Comparison of ENCODE assay signal across 21 mouse cellular contexts in the genomic region with DNA sequence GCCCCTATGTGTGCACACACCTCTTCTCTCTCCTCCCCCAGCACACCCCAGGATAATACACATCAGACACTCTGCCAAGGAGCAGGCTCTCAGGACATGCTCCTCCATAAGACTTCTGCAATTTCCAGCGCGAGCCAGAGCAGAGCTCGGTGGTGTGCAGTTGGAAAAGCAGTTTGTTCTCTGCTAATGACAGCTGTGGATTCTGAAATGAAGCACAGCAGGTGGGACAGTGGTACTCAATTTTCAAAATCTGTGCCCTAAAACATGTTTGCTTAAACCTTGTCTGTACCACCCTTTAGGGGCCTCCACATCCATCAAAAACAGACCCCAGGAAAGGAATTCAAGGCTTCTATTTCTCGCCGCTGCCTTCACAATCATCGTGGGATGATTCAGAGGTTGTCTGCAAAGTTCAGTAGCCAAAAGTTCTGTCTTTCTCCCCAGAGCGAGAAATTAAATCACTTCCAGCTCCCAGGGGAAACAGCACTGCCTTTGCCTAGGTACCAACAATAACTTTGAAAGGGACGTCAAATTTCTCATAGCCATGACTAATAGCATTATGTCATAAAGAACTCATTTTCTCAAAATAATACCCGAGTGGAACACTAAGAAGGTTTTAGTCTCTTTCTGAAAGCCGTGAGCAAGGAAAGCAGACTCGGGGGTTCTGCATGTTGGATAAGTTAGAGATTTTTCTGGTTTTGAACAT.
A peak's percentile ranks its signal among the peaks of the same experiment; 100 is the strongest.
DNase-seq lines count a peak whose midpoint lies in the region; ATAC-seq and TF ChIP-seq lines count a peak whose summit lies in the region.
"Had no signal": no experiment of that assay in that cellular context is flagged by ENCODE, and none has a peak within 500 bp of the region (broad histone marks: within the 10 kb centered on the region; RNA-seq: fewer than 3 reads in every experiment).

No protein-coding gene starts in this region.

- H3K4me1 ChIP-seq in hindbrain, embryonic 16.5 days (ENCODE audit: control insufficient read depth, insufficient read depth, low read depth, low read length): peaks cover 9% of the 10 kb centered on the region; the same call in 1 of the 2 replicates
- no peaks in the 10 kb centered on the region for H3K4me1 ChIP-seq in hindbrain, embryonic 11.5 days (replicated peaks; ENCODE audit: control insufficient read depth, insufficient read depth, low read length)
- no peaks in the 10 kb centered on the region for H3K4me1 ChIP-seq in neural tube, embryonic 11.5 days (ENCODE audit: control insufficient read depth, insufficient read depth, low read length)
- H3K4me1 ChIP-seq in neural tube, embryonic 15.5 days: 0 out of 2 replicates have a peak, but pooled peaks cover 2% of the 10 kb centered on the region
- H3K4me1 ChIP-seq in limb, embryonic 14.5 days (ENCODE audit: control insufficient read depth, insufficient read depth, low read length): peaks cover 12% of the 10 kb centered on the region; the same call in 1 of the 2 replicates

- peak; percentile 37; the same call in 1 of the 2 replicates for ATAC-seq in hindbrain, embryonic 16.5 days
- ATAC-seq in hindbrain, embryonic 11.5 days (ENCODE audit: low FRiP score): no peak
- ATAC-seq in neural tube, embryonic 11.5 days (ENCODE audit: insufficient read depth, low FRiP score, low TSS enrichment): no peak
- ATAC-seq in neural tube, embryonic 15.5 days (ENCODE audit: low FRiP score): no peak
- ATAC-seq in limb, embryonic 14.5 days (ENCODE audit: low FRiP score, low read depth): 0 out of 2 replicates have a peak, but pooled peaks have one; percentile 65
- ATAC-seq: forebrain, embryonic 16.5 days; intestine, embryonic 16.5 days; lung, postnatal 0 days had no signal

- H3K4me3 ChIP-seq in hindbrain, embryonic 16.5 days (ENCODE audit: low read length): no peak overlapping the region
- no peak overlapping the region for H3K4me3 ChIP-seq in hindbrain, embryonic 11.5 days (ENCODE audit: low read depth, low read length)
- no peak overlapping the region for H3K4me3 ChIP-seq in neural tube, embryonic 11.5 days (ENCODE audit: low read depth, low read length)
- no peak overlapping the region for H3K4me3 ChIP-seq in neural tube, embryonic 15.5 days (replicated peaks)
- H3K4me3 ChIP-seq in limb, embryonic 14.5 days (replicated peaks; ENCODE audit: low read length): no peak overlapping the region
- H3K4me3 ChIP-seq: gastrocnemius, adult 2 months; hindbrain, embryonic 13.5 days; limb, embryonic 15.5 days had no signal

- 45% methylated on average over 11 of the region's 11 CpGs for WGBS in hindbrain, embryonic 16.5 days
- 56% methylated on average over 11 of the region's 11 CpGs for WGBS in hindbrain, embryonic 11.5 days
- 65% methylated on average over 11 of the region's 11 CpGs for WGBS in neural tube, embryonic 11.5 days
- WGBS in neural tube, embryonic 15.5 days: 59% methylated on average over 11 of the region's 11 CpGs
- 41% methylated on average over 11 of the region's 11 CpGs for WGBS in limb, embryonic 14.5 days

- H3K9me3 ChIP-seq in hindbrain, embryonic 16.5 days (ENCODE audit: control insufficient read depth, low read length): no peaks in the 10 kb centered on the region
- H3K9me3 ChIP-seq in hindbrain, embryonic 11.5 days (ENCODE audit: control insufficient read depth, low read length): no peaks in the 10 kb centered on the region
- H3K9me3 ChIP-seq in neural tube, embryonic 11.5 days (ENCODE audit: control insufficient read depth, low read length): no peaks in the 10 kb centered on the region
- H3K9me3 ChIP-seq in neural tube, embryonic 15.5 days (replicated peaks): no peaks in the 10 kb centered on the region
- H3K9me3 ChIP-seq in limb, embryonic 14.5 days (ENCODE audit: control insufficient read depth, low read length): no peaks in the 10 kb centered on the region
- H3K9me3 ChIP-seq: hindbrain, embryonic 13.5 days; limb, embryonic 15.5 days had no signal

- no peak for TF ChIP-seq POLR2A in limb, embryonic 14.5 days (IDR thresholded peaks at IDR 0.05; ENCODE audit: borderline replicate concordance, extremely low read depth, insufficient read depth, insufficient read length)

- H3K27me3 ChIP-seq in hindbrain, embryonic 16.5 days (replicated peaks; ENCODE audit: control insufficient read depth, insufficient read depth, low read length): no peaks in the 10 kb centered on the region
- no peaks in the 10 kb centered on the region for H3K27me3 ChIP-seq in hindbrain, embryonic 11.5 days (ENCODE audit: control insufficient read depth, insufficient read depth, low read length)
- H3K27me3 ChIP-seq in neural tube, embryonic 11.5 days (ENCODE audit: control insufficient read depth, insufficient read depth, low read length): no peaks in the 10 kb centered on the region
- no peaks in the 10 kb centered on the region for H3K27me3 ChIP-seq in neural tube, embryonic 15.5 days (replicated peaks)
- no peaks in the 10 kb centered on the region for H3K27me3 ChIP-seq in limb, embryonic 14.5 days (ENCODE audit: control insufficient read depth, insufficient read depth, low read length)
- H3K27me3 ChIP-seq: hindbrain, embryonic 13.5 days; limb, embryonic 15.5 days had no signal

- DNase-seq in hindbrain, embryonic 11.5 days (ENCODE audit: low spot score): no peak
- peak; percentile 30 for DNase-seq in neural tube, embryonic 11.5 days (ENCODE audit: low spot score)
- DNase-seq in limb, embryonic 14.5 days (ENCODE audit: low spot score): no peak
- no peak for DNase-seq in cerebellum, adult 9-11 months
- no peak for DNase-seq in right cerebral cortex, postnatal 36 days (ENCODE audit: low spot score in 2 of 2)
- DNase-seq: adrenal gland, postnatal 36 days; cerebellum, adult 11-12 months; cerebellum, postnatal 36 days; gastrocnemius, adult 2 months; heart, postnatal 10 days; kidney, postnatal 4 days; right cerebral cortex, postnatal 25 days; thymus, adult 2 months had no signal

- H3K27ac ChIP-seq in hindbrain, embryonic 16.5 days (ENCODE audit: low read depth, low read length): no peak overlapping the region
- H3K27ac ChIP-seq in hindbrain, embryonic 11.5 days (ENCODE audit: low read depth, low read length): no peak overlapping the region
- no peak overlapping the region for H3K27ac ChIP-seq in neural tube, embryonic 11.5 days (ENCODE audit: low read depth, low read length)
- H3K27ac ChIP-seq in neural tube, embryonic 15.5 days (replicated peaks): no peak overlapping the region
- no peak overlapping the region for H3K27ac ChIP-seq in limb, embryonic 14.5 days (replicated peaks; ENCODE audit: low read depth, low read length)
- H3K27ac ChIP-seq: gastrocnemius, adult 2 months; hindbrain, embryonic 13.5 days; limb, embryonic 15.5 days had no signal

- no peaks in the 10 kb centered on the region for H3K36me3 ChIP-seq in hindbrain, embryonic 16.5 days (ENCODE audit: control insufficient read depth, insufficient read depth, low read length)
- no peaks in the 10 kb centered on the region for H3K36me3 ChIP-seq in hindbrain, embryonic 11.5 days (ENCODE audit: control insufficient read depth, insufficient read depth, low read length)
- no peaks in the 10 kb centered on the region for H3K36me3 ChIP-seq in neural tube, embryonic 11.5 days (ENCODE audit: control insufficient read depth, insufficient read depth, low read length)
- no peaks in the 10 kb centered on the region for H3K36me3 ChIP-seq in neural tube, embryonic 15.5 days
- no peaks in the 10 kb centered on the region for H3K36me3 ChIP-seq in limb, embryonic 14.5 days (ENCODE audit: control insufficient read depth, insufficient read depth, low read length)
- H3K36me3 ChIP-seq: hindbrain, embryonic 13.5 days; limb, embryonic 15.5 days had no signal

- no peak overlapping the region for H3K4me2 ChIP-seq in hindbrain, embryonic 16.5 days (ENCODE audit: low read length)
- H3K4me2 ChIP-seq in hindbrain, embryonic 11.5 days (replicated peaks; ENCODE audit: low read depth, low read length): no peak overlapping the region
- no peak overlapping the region for H3K4me2 ChIP-seq in neural tube, embryonic 11.5 days (ENCODE audit: low read depth)
- H3K4me2 ChIP-seq in neural tube, embryonic 15.5 days: no peak overlapping the region
- no peak overlapping the region for H3K4me2 ChIP-seq in limb, embryonic 14.5 days (replicated peaks; ENCODE audit: low read depth, low read length, severe bottlenecking)
- H3K4me2 ChIP-seq: heart, embryonic 11.5 days; hindbrain, embryonic 13.5 days; limb, embryonic 15.5 days had no signal

- H3K9ac ChIP-seq in hindbrain, embryonic 16.5 days (ENCODE audit: low read depth, low read length): no peak overlapping the region
- no peak overlapping the region for H3K9ac ChIP-seq in hindbrain, embryonic 11.5 days (ENCODE audit: low read depth, low read length)
- H3K9ac ChIP-seq in neural tube, embryonic 11.5 days (ENCODE audit: low read length): no peak overlapping the region
- H3K9ac ChIP-seq in neural tube, embryonic 15.5 days (replicated peaks): no peak overlapping the region
- no peak overlapping the region for H3K9ac ChIP-seq in limb, embryonic 14.5 days (ENCODE audit: low read depth, low read length, severe bottlenecking)
- H3K9ac ChIP-seq: hindbrain, embryonic 13.5 days; limb, embryonic 15.5 days had no signal

Comparison
In these comparisons a context has a peak if more than half of its experiments do, and no peak if none do; other contexts are left out.
1. ATAC-seq: peak in hindbrain, embryonic 16.5 days (single experiment) and limb, embryonic 14.5 days (single experiment); none in hindbrain, embryonic 11.5 days (single experiment), neural tube, embryonic 11.5 days (single experiment) and neural tube, embryonic 15.5 days (single experiment).